Mouse (Mus musculus) cerebellum, postnatal 14 days (tissue): ENCODE results near the gene 0610010K14Rik.

Source experiments
- DNase-seq, 2 experiments: peaks; one replicate each; pipeline ENCODE4 v3.0.0; 2021; ENCODE audit warnings: mixed read lengths in 2 of 2

Gene 0610010K14Rik

GRCm38 (mm10) chr11:70237457-70238167 is at the start of gene 0610010K14Rik:
Gene 0610010K14Rik (minus strand): TSS chr11:70237914.
- peak; percentile 99 for DNase-seq

GRCm38 (mm10) chr11:70285686-70286085 is 48.0 kb upstream of the 0610010K14Rik start:
- DNase-seq: no peak

GRCm38 (mm10) chr11:70284757-70285156 is 47.0 kb upstream of the 0610010K14Rik start:
- DNase-seq: no peak

- DNase-seq: no peak
Observed at GRCm38 (mm10) chr11:70283666-70284065, 46.0 kb upstream of the 0610010K14Rik start.

GRCm38 (mm10) chr11:70280441-70280840 is 42.7 kb upstream of the 0610010K14Rik start:
- peak; percentile 13 to 23 for DNase-seq

GRCm38 (mm10) chr11:70278961-70279360 is 41.2 kb upstream of the 0610010K14Rik start:
- DNase-seq: peak; percentile 69 to 74

- no peak for DNase-seq
Observed at GRCm38 (mm10) chr11:70271641-70272040, 33.9 kb upstream of the 0610010K14Rik start.

GRCm38 (mm10) chr11:70266405-70266804 is 28.7 kb upstream of the 0610010K14Rik start:
- peak in 1 of 2 experiments; percentile 52 for DNase-seq

GRCm38 (mm10) chr11:70265819-70266218 is 28.1 kb upstream of the 0610010K14Rik start:
- DNase-seq: no peak

- no peak for DNase-seq
Observed at GRCm38 (mm10) chr11:70265252-70265651, 27.5 kb upstream of the 0610010K14Rik start.

GRCm38 (mm10) chr11:70259035-70259434 is 21.3 kb upstream of the 0610010K14Rik start:
- no peak for DNase-seq

GRCm38 (mm10) chr11:70254931-70255531 is 17.3 kb upstream of the 0610010K14Rik start, which contains the start of gene Alox12:
Gene Alox12 (minus strand): TSS chr11:70255353.
- DNase-seq: peak; percentile 49 to 57

- no peak for DNase-seq
Observed at GRCm38 (mm10) chr11:70254337-70254736, 16.6 kb upstream of the 0610010K14Rik start.

GRCm38 (mm10) chr11:70251853-70252252 is 14.1 kb upstream of the 0610010K14Rik start:
- no peak for DNase-seq

- no peak for DNase-seq
Observed at GRCm38 (mm10) chr11:70250150-70250549, 12.4 kb upstream of the 0610010K14Rik start.

GRCm38 (mm10) chr11:70247136-70247845 is 9.6 kb upstream of the 0610010K14Rik start:
- DNase-seq: peak; percentile 86 to 92

- no peak for DNase-seq
Observed at GRCm38 (mm10) chr11:70242591-70242990, 4.9 kb upstream of the 0610010K14Rik start.

GRCm38 (mm10) chr11:70239541-70240279 is 2.0 kb upstream of the 0610010K14Rik start, which contains the start of the genes Gm21988 and Rnasek:
Gene Gm21988 (minus strand): TSS chr11:70239830.
Gene Rnasek (minus strand): TSS chr11:70239842.
- DNase-seq: peak; percentile 81 to 87

- peak; percentile 49 to 54 for DNase-seq
Observed at GRCm38 (mm10) chr11:70238591-70239440, 1.1 kb upstream of the 0610010K14Rik start.

GRCm38 (mm10) chr11:70236717-70237116 is 997 bp downstream of the 0610010K14Rik start:
- DNase-seq: peak in 1 of 2 experiments; percentile 25

- peak in 1 of 2 experiments; percentile 15 for DNase-seq
Observed at GRCm38 (mm10) chr11:70235254-70235900, 2.3 kb downstream of the 0610010K14Rik start.
